Mouse (Mus musculus) liver, embryonic 14.5 days (tissue): ENCODE data around the gene Pdcd2l. TPM values are rescaled to one million over a fixed set of nuclear protein-coding genes. Genes with fewer than 3 reads are reported as not detected.
"Not testable (repeated sequence)": the region's sequence is repeated elsewhere in the genome, so short reads cannot be mapped to it uniquely, and the experiment has no call there.

ENCODE experiments used
- ATAC-seq: fragments of 200-750 bp; cut with Nextera tagmentation; 2 replicates; pipeline ENCODE4 v1.8.0; 2017; ENCODE audit warnings: moderate number of reproducible peaks, mild to moderate bottlenecking, moderate library complexity; ENCODE audit not compliant: insufficient read depth
- DNase-seq, 3 experiments: peaks; one replicate each; pipeline ENCODE4 v3.0.0-alpha.2; 2012 to 2013; ENCODE audit warnings: low read depth in 3 of 3, low spot score in 3 of 3
- H3K27ac ChIP-seq: fragments of 300-500 bp; sonication (generic); 2 replicates; pipeline ENCODE4 v1.5.1; 2014; ENCODE audit warnings: moderate library complexity, mild to moderate bottlenecking, control low read depth, inconsistent platforms
- H3K27me3 ChIP-seq: fragments of 300-500 bp; sonication (generic); 2 replicates; pipeline ENCODE4 v1.6.1; 2014; ENCODE audit warnings: mild to moderate bottlenecking, low read length, moderate library complexity; ENCODE audit not compliant: control insufficient read depth, insufficient read depth
- H3K36me3 ChIP-seq: fragments of 300-500 bp; sonication (generic); replicated peaks from 2 replicates; pipeline ENCODE4 v1.6.1; 2014; ENCODE audit warnings: low read depth; ENCODE audit not compliant: control insufficient read depth, insufficient read depth
- H3K4me1 ChIP-seq, 2 experiments: fragments of 200-500 bp in 1 of 2; fragments of 300-500 bp in 1 of 2; sonication (generic) in 1 of 2; replicated peaks; 2 replicates each; pipeline ENCODE4 v1.6.1; 2012 to 2014; ENCODE audit warnings: antibody characterized with exemption in 1 of 2, inconsistent platforms in 1 of 2, low read length in 1 of 2; ENCODE audit not compliant: control insufficient read depth in 2 of 2, insufficient read depth in 2 of 2
- H3K4me2 ChIP-seq: fragments of 300-500 bp; sonication (generic); 2 replicates; pipeline ENCODE4 v1.6.1; 2014; ENCODE audit warnings: low read depth, mild to moderate bottlenecking, control low read depth, moderate library complexity
- H3K4me3 ChIP-seq, 2 experiments: fragments of 200-500 bp in 1 of 2; fragments of 300-500 bp in 1 of 2; sonication (generic) in 1 of 2; 2 replicates each; pipeline ENCODE4 v1.5.1; 2012 to 2014; ENCODE audit warnings: low read depth in 2 of 2, low read length in 2 of 2, mild to moderate bottlenecking in 2 of 2, control low read depth in 1 of 2, inconsistent platforms in 1 of 2, moderate library complexity in 1 of 2; ENCODE audit not compliant: insufficient read depth in 1 of 2
- H3K9ac ChIP-seq: fragments of 300-500 bp; sonication (generic); replicated peaks from 2 replicates; pipeline ENCODE4 v1.6.1; 2014; ENCODE audit warnings: mild to moderate bottlenecking, control low read depth, moderate library complexity
- H3K9me3 ChIP-seq: fragments of 300-500 bp; sonication (generic); 2 replicates; pipeline ENCODE4 v1.6.1; 2016; ENCODE audit warnings: low read length, mixed read lengths; ENCODE audit not compliant: control insufficient read depth
- CTCF ChIP-seq: IDR thresholded peaks from 2 replicates; pipeline ENCODE4 v1.5.1; 2016; ENCODE audit warnings: antibody characterized with exemption, low read depth, control low read depth
- EP300 ChIP-seq: IDR thresholded peaks from 2 replicates; pipeline ENCODE4 v1.6.1; 2016; ENCODE audit warnings: antibody characterized with exemption, low read depth
- WGBS: fragments of 180-500 bp; shearing (Covaris S2); extraction: QIAGEN DNeasy Blood & Tissue Kit; methylation state at CpG from one replicate; pipeline ENCODE4 v1.1.7; 2014; ENCODE audit not compliant: insufficient replicate concordance; 5-methylcytosine and 5-hydroxymethylcytosine counted together
- polyA plus RNA-seq, 2 experiments: library from polyadenylated mRNA; depleted of rRNA in 1 of 2; stranded (reverse) in 1 of 2; unstranded in 1 of 2; fragments of >200 nt; fragmentation: Nextera tagmentation in 1 of 2; extraction: Ambion mirVana in 1 of 2; gene quantifications; 2 replicates each; pipeline versions ENCODE4 v1.2.1 to v1.2.3; 2012 to 2014

Gene Pdcd2l
- polyA plus RNA-seq, 2 experiments = 14.1 to 20.4 TPM

DNA sequence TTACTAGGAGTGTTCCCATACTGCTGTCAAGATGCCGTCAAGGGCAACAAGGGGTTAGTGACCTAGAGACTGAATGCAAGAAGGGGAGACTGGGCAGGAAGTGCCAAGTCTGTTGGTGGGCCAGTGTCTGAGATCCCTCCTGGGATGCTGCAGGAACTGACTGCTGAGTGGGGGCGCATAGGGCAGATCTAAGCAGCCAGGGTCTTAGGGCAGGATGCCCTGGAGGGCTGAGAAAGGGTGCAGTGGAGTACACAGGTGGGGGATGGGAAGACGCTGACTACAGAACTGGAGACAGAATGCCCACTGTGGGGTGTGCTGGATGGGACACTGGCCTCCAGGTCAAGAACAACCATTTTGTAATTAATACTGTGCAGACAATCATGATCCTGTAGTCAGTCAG lies 12.7 kb downstream of the Pdcd2l start:
- no peak overlapping the region for H3K9ac ChIP-seq
- no peaks in the 10 kb centered on the region for H3K27me3 ChIP-seq

GRCm38 (mm10) chr7:34183356-34183755 lies 13.1 kb downstream of the Pdcd2l start:
- Histone ChIP-seq H3K36me3 (peaks cover 16% of the 10 kb centered on the region), H3K4me2 (no peak overlapping the region), H3K9me3 (no peaks in the 10 kb centered on the region), H3K4me1 (no peaks in the 10 kb centered on the region), H3K27ac (no peak overlapping the region), H3K9ac (no peak overlapping the region), H3K27me3 (no peaks in the 10 kb centered on the region), H3K4me3 (no peak overlapping the region)
- WGBS = 88% methylated on average over 13 of the region's 13 CpGs
- ATAC-seq (no peak), DNase-seq (no peak)
- TF ChIP-seq EP300 = no peak
- no peak for TF ChIP-seq CTCF

More for the DNA sequence above, 12.7 kb downstream of the Pdcd2l start:
- Histone ChIP-seq H3K9me3 (no peaks in the 10 kb centered on the region), H3K4me1 (no peaks in the 10 kb centered on the region), H3K4me3 (no peak overlapping the region), H3K4me2 (no peak overlapping the region), H3K27ac (no peak overlapping the region), H3K36me3 (peaks cover 17% of the 10 kb centered on the region)
- 71% methylated on average over 3 of the region's 3 CpGs for WGBS
- ATAC-seq (no peak), DNase-seq (no peak)
- no peak for TF ChIP-seq CTCF
- TF ChIP-seq EP300 = no peak

DNA sequence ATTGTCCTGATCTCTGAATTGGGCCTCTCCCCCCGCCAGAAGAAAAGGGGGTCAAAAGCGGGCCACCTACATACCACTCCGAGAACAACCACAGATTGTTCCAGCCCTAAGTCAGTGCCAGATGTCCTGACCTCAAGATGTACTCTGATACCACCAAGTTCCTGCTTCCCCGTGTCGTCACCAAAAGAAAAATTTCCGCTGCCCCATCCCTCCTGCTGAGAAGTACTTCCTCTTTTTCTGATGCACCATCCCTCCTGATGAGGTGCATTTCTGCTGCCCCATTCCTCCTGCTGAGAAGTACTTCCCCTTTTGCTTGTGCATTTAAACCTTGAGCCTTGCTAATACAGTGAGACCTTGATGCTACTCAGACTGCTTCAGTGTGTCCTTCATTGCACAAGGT lies 20.2 kb downstream of the Pdcd2l start:
- ATAC-seq, H3K27me3 ChIP-seq, H3K9ac ChIP-seq, H3K4me3 ChIP-seq, H3K4me1 ChIP-seq, DNase-seq, H3K9me3 ChIP-seq, H3K27ac ChIP-seq, H3K36me3 ChIP-seq, H3K4me2 ChIP-seq: not testable (repeated sequence)
- WGBS = 67% methylated on average over 6 of the region's 6 CpGs

- Histone ChIP-seq H3K9ac (no peak overlapping the region), H3K4me1 (peaks cover 3 to 6% of the 10 kb centered on the region in 2 experiments; a peak in 1 of 4 replicates), H3K27ac (no peak overlapping the region), H3K4me2 (no peak overlapping the region), H3K27me3 (no peaks in the 10 kb centered on the region), H3K4me3 (no peak overlapping the region), H3K9me3 (no peaks in the 10 kb centered on the region), H3K36me3 (no peaks in the 10 kb centered on the region)
- ATAC-seq (no peak), DNase-seq (no peak)
- no peak for TF ChIP-seq EP300
- TF ChIP-seq CTCF = no peak
- 62% methylated on average over 1 of the region's 1 CpGs for whole genome bisulfite sequencing
These were observed 24.2 kb downstream of the Pdcd2l start for GRCm38 (mm10) chr7:34172251-34172650.

GRCm38 (mm10) chr7:34169454-34169853 lies 27.0 kb downstream of the Pdcd2l start, which contains the start of gene Uba2:
TSS of gene Uba2 (minus strand) at chr7:34169599.
- Histone ChIP-seq H3K9me3 (no peaks in the 10 kb centered on the region), H3K4me3 (peak within 1 kb of the TSS; percentile 71 to 88), H3K36me3 (peaks cover 10% of the 10 kb centered on the region), H3K4me2 (peak within 1 kb of the TSS; percentile 93), H3K27ac (no peak within 1 kb of the TSS), H3K9ac (0 out of 2 replicates have a peak within 1 kb of the TSS, but pooled peaks have one; percentile 33), H3K4me1 (peaks cover 10 to 11% of the 10 kb centered on the region in 2 experiments), H3K27me3 (no peaks in the 10 kb centered on the region)
- DNase-seq (no peak), ATAC-seq (no peak)
- WGBS = 73% methylated on average over 3 of the region's 3 CpGs
- TF ChIP-seq EP300 = no peak
- no peak for TF ChIP-seq CTCF
